Mouse (Mus musculus) limb, embryonic 13.5 days (tissue): ENCODE measurements at regions not wholly inside any gene's neighbourhood (a gene's known extent, or its start where the extent isn't known, plus 50 kb on each side); places are given as distances from the start of the nearest gene placed in this dataset.

ENCODE experiments used
- ATAC-seq: fragments of 200-750 bp; cut with Nextera tagmentation; 2 replicates; pipeline ENCODE4 v1.8.0; 2017; ENCODE audit warnings: low read depth, moderate number of reproducible peaks, moderate TSS enrichment; ENCODE audit not compliant: low FRiP score
- H3K27ac ChIP-seq: fragments of 300-500 bp; sonication (generic); 2 replicates; pipeline ENCODE4 v1.5.1; 2015; ENCODE audit warnings: inconsistent platforms, mild to moderate bottlenecking, moderate library complexity
- H3K27me3 ChIP-seq: fragments of 300-500 bp; sonication (generic); 2 replicates; pipeline ENCODE4 v1.6.1; 2015; ENCODE audit warnings: mild to moderate bottlenecking, inconsistent platforms
- H3K36me3 ChIP-seq: fragments of 300-500 bp; sonication (generic); 2 replicates; pipeline ENCODE4 v1.6.1; 2015; ENCODE audit warnings: inconsistent platforms, mild to moderate bottlenecking, moderate library complexity
- H3K4me1 ChIP-seq: fragments of 300-500 bp; sonication (generic); 2 replicates; pipeline ENCODE4 v1.6.1; 2015; ENCODE audit warnings: inconsistent platforms
- H3K4me2 ChIP-seq: fragments of 300-500 bp; sonication (generic); replicated peaks from 2 replicates; pipeline ENCODE4 v1.6.1; 2015; ENCODE audit warnings: inconsistent platforms, mild to moderate bottlenecking, moderate library complexity
- H3K4me3 ChIP-seq: fragments of 300-500 bp; sonication (generic); 2 replicates; pipeline ENCODE4 v1.5.1; 2015; ENCODE audit warnings: moderate library complexity, mild to moderate bottlenecking, inconsistent platforms
- H3K9ac ChIP-seq: fragments of 300-500 bp; sonication (generic); 2 replicates; pipeline ENCODE4 v1.6.1; 2015; ENCODE audit warnings: mild to moderate bottlenecking, inconsistent platforms
- H3K9me3 ChIP-seq: fragments of 300-500 bp; sonication (generic); 2 replicates; pipeline ENCODE4 v1.6.1; 2016; ENCODE audit warnings: inconsistent platforms
- WGBS: fragments of 180-500 bp; shearing (Covaris S2); methylation state at CpG from one replicate; pipeline ENCODE4 v1.1.7; 2015; 5-methylcytosine and 5-hydroxymethylcytosine counted together

DNA sequence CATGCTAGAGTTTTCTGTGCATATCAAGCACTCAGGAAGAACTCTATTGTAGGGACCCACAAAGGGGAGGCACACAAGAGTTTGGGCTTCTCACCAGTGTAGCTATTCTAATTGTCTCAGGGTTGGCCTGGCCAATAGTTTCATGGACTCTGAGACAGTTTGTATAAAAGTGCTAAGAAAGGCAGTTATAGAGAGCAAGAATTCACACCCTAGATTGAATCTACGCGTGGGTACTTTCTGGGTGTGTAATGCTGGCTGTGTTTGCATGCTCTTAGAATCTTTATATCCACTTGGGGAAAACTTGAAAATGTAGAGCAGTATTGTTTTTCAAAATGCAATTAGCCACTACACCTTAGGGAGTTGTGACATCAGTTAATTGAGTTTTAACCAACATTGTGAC lies 50.8 kb upstream of the Frem1 start:
- no peak overlapping the region for H3K27ac ChIP-seq
- H3K4me2 ChIP-seq, result no peak overlapping the region
- H3K27me3 ChIP-seq, result no peaks in the 10 kb centered on the region
- ATAC-seq, result no peak
- 67% methylated on average over 2 of the region's 2 CpGs for WGBS
- H3K9me3 ChIP-seq, result no peaks in the 10 kb centered on the region
- H3K36me3 ChIP-seq, result no peaks in the 10 kb centered on the region
- peaks cover 5% of the 10 kb centered on the region; the same call in 1 of the 2 replicates for H3K4me1 ChIP-seq
- H3K9ac ChIP-seq, result no peak overlapping the region
- no peak overlapping the region for H3K4me3 ChIP-seq

DNA sequence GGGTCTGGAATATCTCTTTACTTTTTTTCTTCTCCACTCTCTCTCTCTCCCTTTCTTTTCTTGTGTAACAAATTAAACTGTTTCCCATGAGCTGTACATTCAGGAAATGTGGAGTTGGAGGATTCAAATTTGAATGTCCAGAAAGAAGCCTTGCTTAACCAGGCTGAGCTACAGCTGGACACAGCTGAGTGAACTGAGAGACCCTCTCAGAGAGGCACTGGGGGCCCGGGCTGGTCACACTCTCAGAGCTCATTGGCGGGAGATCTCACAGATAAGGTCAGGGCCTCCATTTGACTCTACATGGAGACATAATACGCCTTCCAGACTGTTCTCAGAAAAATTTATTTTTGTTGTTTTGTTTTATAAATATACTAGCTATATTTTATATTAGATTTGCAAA lies 49.9 kb upstream of the Frem1 start:
- peaks cover 5% of the 10 kb centered on the region; the same call in 1 of the 2 replicates for H3K4me1 ChIP-seq
- ATAC-seq, result no peak
- 70% methylated on average over 3 of the region's 3 CpGs for WGBS
- no peak overlapping the region for H3K4me3 ChIP-seq
- no peak overlapping the region for H3K4me2 ChIP-seq
- H3K9ac ChIP-seq, result no peak overlapping the region
- no peaks in the 10 kb centered on the region for H3K27me3 ChIP-seq
- H3K9me3 ChIP-seq, result no peaks in the 10 kb centered on the region
- H3K36me3 ChIP-seq, result no peaks in the 10 kb centered on the region
- H3K27ac ChIP-seq, result no peak overlapping the region
